Mouse (Mus musculus): Measurements from ENCODE around the gene Ncapd2. TPM values are rescaled to one million over a fixed set of nuclear protein-coding genes. Genes with fewer than 3 reads are reported as not detected.

Gene Ncapd2
- total and polyA plus RNA-seq, 3 experiments = 79.6 to 301 (median 147) TPM

DNA sequence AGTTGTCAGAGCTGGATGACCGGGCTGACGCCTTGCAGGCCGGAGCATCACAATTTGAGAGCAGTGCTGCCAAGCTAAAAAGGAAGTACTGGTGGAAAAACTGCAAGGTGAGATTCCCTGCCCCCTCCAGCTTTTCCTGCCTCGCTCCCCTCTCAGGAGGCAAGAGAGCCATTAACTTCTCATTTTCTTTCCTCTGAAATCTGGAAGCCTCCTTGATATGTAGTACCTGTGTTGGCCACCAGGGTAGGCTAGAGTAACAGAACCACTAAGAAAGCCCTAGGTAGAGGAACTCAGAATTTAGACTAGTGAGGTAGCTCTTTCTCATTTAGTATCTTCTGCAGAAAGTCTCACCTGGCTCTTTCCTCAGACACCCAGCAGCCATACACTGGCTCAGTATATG, 27.5 kb upstream of the Ncapd2 start (continued):
- TF ChIP-seq NRF1 (IDR thresholded peaks at IDR 0.05; ENCODE audit: low read depth, low read length) (no peak), CHD1 (IDR thresholded peaks at IDR 0.05; ENCODE audit: low read depth, low read length) (no peak), ZKSCAN1 (IDR thresholded peaks at IDR 0.05; ENCODE audit: borderline replicate concordance, low read depth, low read length) (no peak), E2F4 (IDR thresholded peaks at IDR 0.05; ENCODE audit: insufficient replicate concordance, low read depth, low read length) (no peak), TBP (conservative IDR thresholded peaks at IDR 0.05; ENCODE audit: low read depth, low read length) (no peak)

DNA sequence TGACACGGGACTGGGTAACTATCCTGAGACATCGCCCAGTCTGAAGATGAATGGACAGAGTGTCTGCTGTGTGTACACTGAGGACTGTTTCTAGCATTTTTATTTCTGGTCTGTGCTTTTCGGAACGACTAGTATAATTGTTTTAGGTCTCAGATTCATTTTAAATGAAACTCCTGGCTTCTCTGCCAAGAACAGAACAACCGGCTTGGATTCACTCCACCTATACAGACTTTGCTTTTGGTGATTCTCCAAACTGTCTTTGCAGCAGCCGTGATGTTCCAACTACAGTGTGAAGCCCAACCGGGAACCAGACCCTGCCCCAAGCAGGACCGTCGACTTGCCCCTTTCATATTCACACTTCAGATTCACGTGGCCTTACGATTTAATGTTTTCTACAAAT, 26.4 kb upstream of the Ncapd2 start:
- in situ Hi-C loops (cut with MboI; ENCODE audit: low pct_ligation_motif_present, low pct_unique_long_range_greater_than_20kb, low sequenced_read_pairs) = no loop called here
- H3K4me3 ChIP-seq (replicated peaks in 1 of 3; ENCODE audit: low read depth in 2 of 3, low read length in 2 of 3, poor library complexity in 1 of 3) = no peak overlapping the region

DNA sequence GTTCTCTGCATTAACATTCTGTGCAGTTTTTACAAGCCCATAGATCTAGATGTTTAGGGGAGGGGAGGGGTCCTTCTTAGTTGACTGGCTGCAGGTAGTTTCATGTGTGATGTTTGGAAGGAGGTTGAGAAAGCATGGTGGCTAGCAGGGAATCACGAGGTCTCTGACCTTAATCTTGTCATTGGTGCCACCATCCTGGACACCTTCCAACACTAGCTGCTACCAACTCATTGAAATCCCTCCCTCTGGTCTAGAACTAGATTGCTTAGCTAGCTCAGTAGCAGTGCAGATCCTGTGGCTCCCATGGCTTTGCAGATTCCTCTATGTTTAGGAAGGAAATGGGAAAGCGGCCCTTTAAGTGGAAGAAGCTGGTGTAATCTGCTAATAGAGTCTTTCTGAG, 25.4 kb upstream of the Ncapd2 start:
- H3K27ac ChIP-seq (ENCODE audit: insufficient read depth, low read depth) = no peak overlapping the region
- peaks cover under 1 to 22% of the 10 kb centered on the region in 2 experiments; a peak in 3 of 4 replicates for H3K4me1 ChIP-seq (ENCODE audit: control insufficient read depth in 1 of 2, insufficient read depth in 2 of 2)
- TF ChIP-seq KAT2A (IDR thresholded peaks at IDR 0.05; ENCODE audit: insufficient replicate concordance, low read length) = no peak
- no peak for TF ChIP-seq BHLHE40 (IDR thresholded peaks at IDR 0.05; ENCODE audit: low read depth, low read length)
- TF ChIP-seq CTCF (conservative IDR thresholded peaks at IDR 0.05 in 1 of 2, IDR thresholded peaks at IDR 0.05 in 1 of 2; ENCODE audit: low read depth in 2 of 2, low read length in 2 of 2) = no peak
- TF ChIP-seq UBTF (IDR thresholded peaks at IDR 0.05; ENCODE audit: low read depth, low read length) = no peak
- no peak for TF ChIP-seq MAFK (IDR thresholded peaks at IDR 0.05; ENCODE audit: insufficient replicate concordance, low read length)
- TF ChIP-seq ETS1 (conservative IDR thresholded peaks at IDR 0.05; ENCODE audit: low read depth, low read length) = no peak
- no peak for TF ChIP-seq CHD2 (IDR thresholded peaks at IDR 0.05; ENCODE audit: low read length)
- TF ChIP-seq NELFE (IDR thresholded peaks at IDR 0.05; ENCODE audit: low read depth, low read length) = no peak
- TF ChIP-seq JUN (IDR thresholded peaks at IDR 0.05; ENCODE audit: insufficient read depth, low read depth, low read length) = no peak
- no peak for TF ChIP-seq ZC3H11A (IDR thresholded peaks at IDR 0.05; ENCODE audit: low read depth, low read length)
- no peak for TF ChIP-seq SIN3A (IDR thresholded peaks at IDR 0.05; ENCODE audit: low read length)
- TF ChIP-seq RAD21 (IDR thresholded peaks at IDR 0.05; ENCODE audit: low read depth, low read length) = no peak
- no peak for TF ChIP-seq ZMIZ1 (IDR thresholded peaks at IDR 0.05; ENCODE audit: low read depth, low read length)
- no peak for TF ChIP-seq HCFC1 (IDR thresholded peaks at IDR 0.05; ENCODE audit: low read depth, low read length)
- no peak for TF ChIP-seq JUND (conservative IDR thresholded peaks at IDR 0.05; ENCODE audit: low read depth, low read length)
- no peaks in the 10 kb centered on the region for H3K9me3 ChIP-seq (replicated peaks; ENCODE audit: low read length)
- dilution Hi-C loops (cut with MboI; ENCODE audit: extremely low pct_ligation_motif_present, extremely low pct_unique_long_range_greater_than_20kb, low sequenced_read_pairs) (no loop called here), in situ Hi-C loops (cut with MboI; ENCODE audit: low pct_ligation_motif_present, low pct_unique_long_range_greater_than_20kb, low sequenced_read_pairs) (no loop called here)
- H3K36me3 ChIP-seq (replicated peaks in 1 of 2; ENCODE audit: control insufficient read depth in 1 of 2, insufficient read depth in 1 of 2, low read length in 1 of 2) = peaks cover 3 to 33% of the 10 kb centered on the region in 2 experiments
- no peaks in the 10 kb centered on the region for H3K79me2 ChIP-seq (replicated peaks; ENCODE audit: control insufficient read depth, extremely low read depth, insufficient read depth, poor library complexity, severe bottlenecking)
- DNase-seq (ENCODE audit: extremely low read depth) = no peak
- no peak overlapping the region for H3K4me3 ChIP-seq (replicated peaks in 1 of 3; ENCODE audit: low read depth in 2 of 3, low read length in 2 of 3, poor library complexity in 1 of 3)
- H3K4me2 ChIP-seq (ENCODE audit: insufficient read depth, low read depth, poor library complexity, severe bottlenecking) = no peak overlapping the region
- no peak overlapping the region for H3K9ac ChIP-seq (ENCODE audit: insufficient read depth, low read depth)
- peaks cover 24% of the 10 kb centered on the region for H3K27me3 ChIP-seq (replicated peaks)

More for the DNA sequence above, 26.4 kb upstream of the Ncapd2 start:
- no peak overlapping the region for H3K27ac ChIP-seq (ENCODE audit: insufficient read depth, low read depth)
- no peak overlapping the region for H3K4me2 ChIP-seq (ENCODE audit: insufficient read depth, low read depth, poor library complexity, severe bottlenecking)
- no peak for TF ChIP-seq ZNF384 (IDR thresholded peaks at IDR 0.05; ENCODE audit: low read depth, low read length)
- no peak for TF ChIP-seq KAT2A (IDR thresholded peaks at IDR 0.05; ENCODE audit: insufficient replicate concordance, low read length)
- TF ChIP-seq ELF1 (IDR thresholded peaks at IDR 0.05; ENCODE audit: low read depth, low read length) = no peak
- TF ChIP-seq UBTF (IDR thresholded peaks at IDR 0.05; ENCODE audit: low read depth, low read length) = no peak
- TF ChIP-seq JUN (IDR thresholded peaks at IDR 0.05; ENCODE audit: insufficient read depth, low read depth, low read length) = no peak
- no peak for TF ChIP-seq BHLHE40 (IDR thresholded peaks at IDR 0.05; ENCODE audit: low read depth, low read length)
- no peak for TF ChIP-seq SMC3 (IDR thresholded peaks at IDR 0.05; ENCODE audit: low read depth, low read length)
- no peak for TF ChIP-seq CHD1 (IDR thresholded peaks at IDR 0.05; ENCODE audit: low read depth, low read length)
- no peak for TF ChIP-seq MYC (IDR thresholded peaks at IDR 0.05; ENCODE audit: low read depth, low read length)
- TF ChIP-seq NELFE (IDR thresholded peaks at IDR 0.05; ENCODE audit: low read depth, low read length) = no peak
- no peak for TF ChIP-seq POLR2A (IDR thresholded peaks at IDR 0.05; ENCODE audit: low read depth, low read length)
- H3K4me1 ChIP-seq (ENCODE audit: control insufficient read depth in 1 of 2, insufficient read depth in 2 of 2) = peaks cover 4 to 32% of the 10 kb centered on the region in 2 experiments; a peak in 3 of 4 replicates
- peaks cover 16% of the 10 kb centered on the region for H3K27me3 ChIP-seq (replicated peaks)
- H3K36me3 ChIP-seq (replicated peaks in 1 of 2; ENCODE audit: control insufficient read depth in 1 of 2, insufficient read depth in 1 of 2, low read length in 1 of 2) = peaks cover 5 to 39% of the 10 kb centered on the region in 2 experiments
- H3K79me2 ChIP-seq (replicated peaks; ENCODE audit: control insufficient read depth, extremely low read depth, insufficient read depth, poor library complexity, severe bottlenecking) = no peaks in the 10 kb centered on the region
- DNase-seq (ENCODE audit: extremely low read depth) = no peak
- no peak overlapping the region for H3K9ac ChIP-seq (ENCODE audit: insufficient read depth, low read depth)
- H3K9me3 ChIP-seq (replicated peaks; ENCODE audit: low read length) = no peaks in the 10 kb centered on the region
- dilution Hi-C loops (cut with MboI; ENCODE audit: extremely low pct_ligation_motif_present, extremely low pct_unique_long_range_greater_than_20kb, low sequenced_read_pairs) = no loop called here

Measured in CH12.LX (cell line).